Mouse (Mus musculus) stomach, embryonic 14.5 days (tissue): ENCODE results near the gene Alg14. TPM values are rescaled to one million over a fixed set of nuclear protein-coding genes. Genes with fewer than 3 reads are reported as not detected.

ENCODE experiments used
- ATAC-seq: fragments of 200-750 bp; cut with Nextera tagmentation; 2 replicates; pipeline ENCODE4 v1.8.0; 2017; ENCODE audit warnings: low read depth, moderate TSS enrichment; ENCODE audit not compliant: insufficient number of reproducible peaks, insufficient read depth, low FRiP score
- H3K27ac ChIP-seq: fragments of 300-500 bp; sonication (generic); 2 replicates; pipeline ENCODE4 v1.5.1; 2014; ENCODE audit warnings: mild to moderate bottlenecking, low read length, moderate library complexity, mixed read lengths
- H3K27me3 ChIP-seq: fragments of 300-500 bp; sonication (generic); 2 replicates; pipeline ENCODE4 v1.6.1; 2014; ENCODE audit warnings: low read length, control low read depth, mixed read lengths; ENCODE audit not compliant: control insufficient read depth, insufficient read depth
- H3K36me3 ChIP-seq: fragments of 300-500 bp; sonication (generic); 2 replicates; pipeline ENCODE4 v1.6.1; 2014; ENCODE audit warnings: mild to moderate bottlenecking, control low read depth, low read length, moderate library complexity, mixed read lengths; ENCODE audit not compliant: control insufficient read depth, insufficient read depth
- H3K4me1 ChIP-seq: fragments of 300-500 bp; sonication (generic); 2 replicates; pipeline ENCODE4 v1.6.1; 2014; ENCODE audit warnings: low read length, control low read depth, mixed read lengths; ENCODE audit not compliant: control insufficient read depth, insufficient read depth
- H3K4me2 ChIP-seq: fragments of 300-500 bp; sonication (generic); replicated peaks from 2 replicates; pipeline ENCODE4 v1.6.1; 2014; ENCODE audit warnings: low read depth, low read length, control low read depth
- H3K4me3 ChIP-seq: fragments of 300-500 bp; sonication (generic); 2 replicates; pipeline ENCODE4 v1.5.1; 2014; ENCODE audit warnings: low read depth, low read length, control low read depth
- H3K9ac ChIP-seq: fragments of 300-500 bp; sonication (generic); replicated peaks from 2 replicates; pipeline ENCODE4 v1.6.1; 2014; ENCODE audit warnings: low read depth, mild to moderate bottlenecking, control low read depth, low read length, moderate library complexity, mixed read lengths
- H3K9me3 ChIP-seq: fragments of 300-500 bp; sonication (generic); 2 replicates; pipeline ENCODE4 v1.6.1; 2016; ENCODE audit warnings: low read depth, low read length, control low read depth; ENCODE audit not compliant: control insufficient read depth
- WGBS: fragments of 180-500 bp; shearing (Covaris S2); extraction: QIAGEN DNeasy Blood & Tissue Kit; methylation state at CpG from one replicate; pipeline ENCODE4 v1.1.7; 2014; 5-methylcytosine and 5-hydroxymethylcytosine counted together
- polyA plus RNA-seq: library from polyadenylated mRNA; unstranded; fragments of >200 nt; fragmentation: Nextera tagmentation; extraction: Ambion mirVana; gene quantifications from 2 replicates; pipeline ENCODE4 v1.2.1, GENCODE M21; 2014

The Alg14 gene
- polyA plus RNA-seq, 1 experiment from 2014 or later = 54.1 TPM

- Histone ChIP-seq H3K4me2 (no peak overlapping the region), H3K4me3 (no peak overlapping the region), H3K9me3 (no peaks in the 10 kb centered on the region), H3K9ac (no peak overlapping the region), H3K27me3 (no peaks in the 10 kb centered on the region), H3K36me3 (no peaks in the 10 kb centered on the region), H3K27ac (no peak overlapping the region), H3K4me1 (no peaks in the 10 kb centered on the region)
- no peak for ATAC-seq
- 85% methylated on average over 6 of the region's 6 CpGs for whole genome bisulfite sequencing
Observed at GRCm38 (mm10) chr3:121402096-121402495, 110.5 kb downstream of the Alg14 start.

GRCm38 (mm10) chr3:121403449-121403848 lies 111.9 kb downstream of the Alg14 start:
- no peaks in the 10 kb centered on the region for H3K4me1 ChIP-seq
- ATAC-seq = no peak
- H3K4me2 ChIP-seq = no peak overlapping the region
- no peak overlapping the region for H3K9ac ChIP-seq
- no peaks in the 10 kb centered on the region for H3K36me3 ChIP-seq
- no peaks in the 10 kb centered on the region for H3K9me3 ChIP-seq
- no peak overlapping the region for H3K27ac ChIP-seq
- H3K4me3 ChIP-seq = no peak overlapping the region
- WGBS = 58% methylated on average over 5 of the region's 5 CpGs
- no peaks in the 10 kb centered on the region for H3K27me3 ChIP-seq

DNA sequence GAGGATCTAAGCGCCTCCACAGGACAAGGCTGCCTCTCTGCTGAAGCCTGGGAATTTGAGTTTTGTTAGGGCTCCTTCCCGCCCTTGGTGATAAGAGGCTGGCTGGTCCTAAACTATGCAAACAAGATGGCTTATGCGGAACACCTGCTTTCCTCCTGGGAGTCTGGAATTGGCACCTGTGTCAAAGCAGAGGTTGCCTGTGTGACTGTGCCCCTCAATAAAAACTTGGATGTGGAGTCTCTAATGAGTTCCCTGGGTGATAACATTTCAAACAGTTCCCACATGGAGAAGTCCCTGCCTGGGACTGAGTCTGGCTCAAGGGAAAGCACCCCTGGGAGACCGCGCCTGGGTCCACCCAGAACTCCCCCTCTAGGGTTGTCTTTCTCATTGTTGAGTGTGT lies 113.5 kb downstream of the Alg14 start:
- H3K4me1 ChIP-seq = no peaks in the 10 kb centered on the region
- no peak overlapping the region for H3K4me3 ChIP-seq
- H3K27me3 ChIP-seq = no peaks in the 10 kb centered on the region
- no peak overlapping the region for H3K9ac ChIP-seq
- H3K9me3 ChIP-seq = no peaks in the 10 kb centered on the region
- no peak overlapping the region for H3K4me2 ChIP-seq
- H3K36me3 ChIP-seq = no peaks in the 10 kb centered on the region
- no peak overlapping the region for H3K27ac ChIP-seq
- no peak; the same call in 1 of the 2 replicates for ATAC-seq
- 69% methylated on average over 5 of the region's 5 CpGs for WGBS

DNA sequence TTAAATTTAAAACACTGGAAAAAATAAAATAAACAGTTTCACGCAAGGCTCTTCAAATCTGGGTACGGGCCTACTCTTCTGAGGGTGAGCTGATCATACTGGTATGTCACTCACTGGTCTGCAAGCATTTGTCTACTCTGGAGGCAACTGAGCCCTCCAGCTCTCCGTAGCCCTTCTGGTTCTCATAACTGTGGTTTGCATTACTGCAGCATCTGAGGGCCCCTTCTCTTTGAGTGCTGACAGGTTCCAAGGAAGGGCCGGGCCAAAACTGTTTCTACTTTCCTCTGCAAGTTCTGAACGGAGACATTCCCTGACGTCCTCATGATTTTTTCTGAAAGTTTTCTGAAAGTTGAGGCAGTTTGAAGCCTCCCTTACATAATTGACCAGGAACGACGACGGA lies 115.8 kb downstream of the Alg14 start:
- H3K27ac ChIP-seq = no peak overlapping the region
- 54% methylated on average over 9 of the region's 9 CpGs for WGBS
- no peak overlapping the region for H3K9ac ChIP-seq
- no peaks in the 10 kb centered on the region for H3K27me3 ChIP-seq
- H3K4me2 ChIP-seq = no peak overlapping the region
- no peak overlapping the region for H3K4me3 ChIP-seq
- ATAC-seq = no peak
- H3K9me3 ChIP-seq = no peaks in the 10 kb centered on the region
- no peaks in the 10 kb centered on the region for H3K36me3 ChIP-seq
- no peaks in the 10 kb centered on the region for H3K4me1 ChIP-seq

DNA sequence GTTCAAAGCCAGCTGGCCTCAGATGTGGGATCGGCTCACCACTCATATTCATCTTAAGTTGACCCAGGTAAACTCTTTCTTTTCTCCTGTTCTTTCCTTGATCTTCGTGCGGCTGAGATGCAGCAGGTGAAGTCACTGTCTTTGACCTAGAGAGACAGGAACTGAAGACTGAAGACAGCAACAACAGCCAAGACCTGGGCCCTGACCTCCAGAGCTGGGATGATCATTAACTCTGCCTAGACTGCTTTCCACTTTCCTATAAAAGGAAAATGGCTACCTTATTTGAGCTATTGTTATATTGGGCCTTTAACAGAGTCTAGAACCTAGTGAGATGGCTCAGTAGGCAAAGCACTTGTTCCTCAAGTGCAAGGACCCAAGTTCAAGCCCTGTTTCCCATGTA lies 116.8 kb downstream of the Alg14 start:
- Histone ChIP-seq H3K27me3 (no peaks in the 10 kb centered on the region), H3K9ac (no peak overlapping the region), H3K4me2 (no peak overlapping the region), H3K4me1 (no peaks in the 10 kb centered on the region), H3K36me3 (no peaks in the 10 kb centered on the region), H3K27ac (no peak overlapping the region), H3K9me3 (no peaks in the 10 kb centered on the region), H3K4me3 (no peak overlapping the region)
- 80% methylated on average over 3 of the region's 3 CpGs for WGBS
- ATAC-seq = no peak

GRCm38 (mm10) chr3:121411450-121411849 lies 119.9 kb downstream of the Alg14 start:
- WGBS = 56% methylated on average over 6 of the region's 6 CpGs
- Histone ChIP-seq H3K4me2 (no peak overlapping the region), H3K9me3 (no peaks in the 10 kb centered on the region), H3K27ac (no peak overlapping the region), H3K4me1 (no peaks in the 10 kb centered on the region), H3K36me3 (no peaks in the 10 kb centered on the region), H3K9ac (no peak overlapping the region), H3K4me3 (no peak overlapping the region), H3K27me3 (no peaks in the 10 kb centered on the region)
- no peak for ATAC-seq

Other genes with a start within 250 kb of the Alg14 start
- 6.2 and 6.3 TPM in 2 replicates for gene Rwdd3, start 120.1 kb upstream of the Alg14 start, polyA plus RNA-seq
- 0.98 and 1.6 TPM in 2 replicates for gene Tmem56, start 8.7 kb upstream of the Alg14 start, polyA plus RNA-seq
- 679 and 695 TPM in 2 replicates for gene Cnn3, start 134.7 kb downstream of the Alg14 start, polyA plus RNA-seq
- 29.9 and 30.8 TPM in 2 replicates for gene Slc44a3, start 240.6 kb downstream of the Alg14 start, polyA plus RNA-seq